Mouse (Mus musculus) liver, embryonic 14.5 days (tissue): Measurements from ENCODE around the gene Tmod4.

Experiments
- CTCF ChIP-seq: IDR thresholded peaks from 2 replicates; pipeline ENCODE4 v1.5.1; 2016; ENCODE audit warnings: antibody characterized with exemption, low read depth, control low read depth
- EP300 ChIP-seq: IDR thresholded peaks from 2 replicates; pipeline ENCODE4 v1.6.1; 2016; ENCODE audit warnings: antibody characterized with exemption, low read depth

GRCm38 (mm10) chr3:95088071-95088470, 36.2 kb upstream of the Tmod4 start:
- TF ChIP-seq CTCF (no peak), EP300 (no peak)
